Mouse (Mus musculus): ENCODE results near the gene Olfr1508. TPM values are rescaled to one million over a fixed set of nuclear protein-coding genes. Genes with fewer than 3 reads are reported as not detected.

The Olfr1508 gene
- not detected in 2 replicates for polyA plus RNA-seq (2014; fragmentation: Nextera tagmentation; extraction: Ambion mirVana)

DNA sequence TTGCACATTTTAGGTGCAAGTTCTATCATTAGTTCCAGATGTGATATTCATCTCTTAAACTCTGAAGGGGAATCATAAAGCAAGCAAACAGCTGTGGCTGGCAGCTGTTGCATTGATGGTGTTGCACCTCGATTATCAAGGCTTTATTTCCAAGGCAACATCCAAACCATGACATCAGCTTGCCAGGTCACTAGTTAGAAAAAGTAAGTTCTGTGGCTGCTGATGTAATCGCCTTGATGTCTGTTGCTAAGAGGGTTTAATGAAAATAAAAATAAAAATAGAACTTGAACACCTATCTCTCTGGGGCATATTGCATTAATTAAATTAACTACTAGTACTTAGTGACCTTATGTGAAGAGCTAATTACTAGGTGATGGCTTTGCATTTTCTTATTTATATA is at the start of gene Olfr1508:
Olfr1508 (minus strand) TSS at position 101 of the 400 bp plus-strand sequence.
- Histone ChIP-seq H3K36me3 (ENCODE audit: control insufficient read depth, insufficient read depth, low read length) (no peaks in the 10 kb centered on the region), H3K9ac (ENCODE audit: low read length) (no peak within 1 kb of the TSS), H3K27me3 (ENCODE audit: control insufficient read depth, insufficient read depth, low read length) (no peaks in the 10 kb centered on the region), H3K4me1 (ENCODE audit: control insufficient read depth in 2 of 2, insufficient read depth in 2 of 2, low read length in 2 of 2) (no peaks in the 10 kb centered on the region), H3K4me3 (ENCODE audit: control insufficient read depth in 1 of 2, insufficient read depth in 1 of 2, low read depth in 1 of 2, low read length in 2 of 2) (no peak within 1 kb of the TSS), H3K4me2 (ENCODE audit: low read length) (no peak within 1 kb of the TSS), H3K9me3 (ENCODE audit: control insufficient read depth, low read length) (no peaks in the 10 kb centered on the region), H3K27ac (replicated peaks in 1 of 2; ENCODE audit: control insufficient read depth in 1 of 2, insufficient read depth in 1 of 2, low read depth in 2 of 2, low read length in 2 of 2) (no peak within 1 kb of the TSS)
- 61% methylated on average over 2 of the region's 2 CpGs for WGBS
- no peak for ATAC-seq (ENCODE audit: insufficient number of reproducible peaks, insufficient read depth, low FRiP score, low read depth)

DNA sequence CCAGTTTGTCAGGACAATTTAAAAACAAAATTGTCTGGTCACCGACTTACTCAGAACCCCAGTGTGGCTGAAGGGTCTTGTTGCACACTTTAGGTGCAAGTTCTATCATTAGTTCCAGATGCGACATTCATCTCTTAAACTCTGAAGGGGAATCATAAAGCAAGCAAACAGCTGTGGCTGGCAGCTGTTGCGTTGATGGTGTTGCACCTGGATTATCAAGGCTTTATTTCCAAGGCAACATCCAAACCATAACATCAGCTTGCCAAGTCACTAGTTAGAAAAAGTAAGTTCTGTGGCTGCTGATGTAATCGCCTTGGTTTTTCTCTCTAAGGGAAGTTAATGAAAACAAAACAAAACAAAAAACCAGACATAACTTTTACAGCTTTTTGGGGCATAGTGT is 28.2 kb upstream of the Olfr1508 start, which contains the start of gene Olfr1507:
Olfr1507 (minus strand) TSS at position 234 of the 400 bp plus-strand sequence.
- no peak within 1 kb of the TSS for H3K9ac ChIP-seq (ENCODE audit: low read length)
- no peaks in the 10 kb centered on the region for H3K27me3 ChIP-seq (ENCODE audit: control insufficient read depth, insufficient read depth, low read length)
- H3K36me3 ChIP-seq (ENCODE audit: control insufficient read depth, insufficient read depth, low read length) = no peaks in the 10 kb centered on the region
- no peak for ATAC-seq (ENCODE audit: insufficient number of reproducible peaks, insufficient read depth, low FRiP score, low read depth)
- no peaks in the 10 kb centered on the region for H3K9me3 ChIP-seq (ENCODE audit: control insufficient read depth, low read length)
- no peak within 1 kb of the TSS for H3K4me2 ChIP-seq (ENCODE audit: low read length)
- no peaks in the 10 kb centered on the region for H3K4me1 ChIP-seq (ENCODE audit: control insufficient read depth in 2 of 2, insufficient read depth in 2 of 2, low read length in 2 of 2)
- no peak within 1 kb of the TSS for H3K4me3 ChIP-seq (ENCODE audit: control insufficient read depth in 1 of 2, insufficient read depth in 1 of 2, low read depth in 1 of 2, low read length in 2 of 2)
- no peak within 1 kb of the TSS for H3K27ac ChIP-seq (replicated peaks in 1 of 2; ENCODE audit: control insufficient read depth in 1 of 2, insufficient read depth in 1 of 2, low read depth in 2 of 2, low read length in 2 of 2)
- 76% methylated on average over 4 of the region's 4 CpGs for WGBS

DNA sequence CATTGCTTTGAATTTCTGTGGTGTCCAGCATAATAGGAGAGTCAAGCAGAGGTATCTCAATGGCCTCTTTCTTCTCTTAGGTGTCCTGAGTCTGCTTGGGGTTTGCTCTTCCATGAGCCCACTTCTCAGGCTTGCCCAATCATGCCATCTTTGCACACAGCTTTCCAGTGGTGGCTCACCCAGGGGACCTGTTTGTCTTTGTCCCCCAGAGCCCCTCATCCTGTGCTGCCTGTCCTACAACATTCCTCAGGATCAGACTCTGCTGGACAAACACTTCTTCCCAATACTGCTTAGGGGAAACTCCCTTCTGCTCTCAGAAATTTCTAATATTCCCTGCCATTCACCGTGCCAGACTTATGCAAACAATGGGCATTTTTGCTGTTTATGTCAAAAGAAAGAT is 1.6 kb downstream of the Olfr1508 start:
- WGBS = 71% methylated on average over 1 of the region's 1 CpGs
- H3K4me3 ChIP-seq (ENCODE audit: control insufficient read depth in 1 of 2, insufficient read depth in 1 of 2, low read depth in 1 of 2, low read length in 2 of 2) = no peak overlapping the region

DNA sequence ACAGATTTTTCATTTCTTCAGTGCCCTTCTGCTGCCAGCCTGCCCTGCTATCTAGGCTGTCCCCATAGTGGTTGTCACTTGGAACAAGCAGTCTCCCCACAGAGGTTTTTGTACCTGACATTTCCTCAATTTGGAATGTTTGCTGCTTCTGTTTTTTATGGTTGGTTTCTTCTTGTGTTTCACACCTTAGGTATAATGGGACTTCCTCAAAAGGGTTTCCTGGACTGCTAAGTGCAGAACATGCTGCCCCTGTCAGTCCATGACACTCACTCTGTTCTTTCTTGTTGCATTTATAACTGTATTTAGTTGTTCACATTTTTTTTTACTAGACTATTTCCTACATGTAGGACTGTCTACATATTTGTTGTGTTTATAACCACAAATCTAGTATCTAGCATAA is 5.4 kb downstream of the Olfr1508 start:
- H3K9ac ChIP-seq (ENCODE audit: low read length) = no peak overlapping the region
- H3K4me1 ChIP-seq (ENCODE audit: control insufficient read depth in 2 of 2, insufficient read depth in 2 of 2, low read length in 2 of 2) = no peaks in the 10 kb centered on the region
- H3K27ac ChIP-seq (replicated peaks in 1 of 2; ENCODE audit: control insufficient read depth in 1 of 2, insufficient read depth in 1 of 2, low read depth in 2 of 2, low read length in 2 of 2) = no peak overlapping the region
- H3K27me3 ChIP-seq (ENCODE audit: control insufficient read depth, insufficient read depth, low read length) = no peaks in the 10 kb centered on the region
- H3K4me2 ChIP-seq (ENCODE audit: low read length) = no peak overlapping the region
- no peak overlapping the region for H3K4me3 ChIP-seq (ENCODE audit: control insufficient read depth in 1 of 2, insufficient read depth in 1 of 2, low read depth in 1 of 2, low read length in 2 of 2)
- H3K9me3 ChIP-seq (ENCODE audit: control insufficient read depth, low read length) = peaks cover 3% of the 10 kb centered on the region; the same call in 1 of the 2 replicates
- H3K36me3 ChIP-seq (ENCODE audit: control insufficient read depth, insufficient read depth, low read length) = no peaks in the 10 kb centered on the region
- ATAC-seq (ENCODE audit: insufficient number of reproducible peaks, insufficient read depth, low FRiP score, low read depth) = no peak

More for the DNA sequence above, 1.6 kb downstream of the Olfr1508 start:
- Histone ChIP-seq H3K27ac (replicated peaks in 1 of 2; ENCODE audit: control insufficient read depth in 1 of 2, insufficient read depth in 1 of 2, low read depth in 2 of 2, low read length in 2 of 2) (no peak overlapping the region), H3K27me3 (ENCODE audit: control insufficient read depth, insufficient read depth, low read length) (no peaks in the 10 kb centered on the region), H3K9ac (ENCODE audit: low read length) (no peak overlapping the region), H3K4me2 (ENCODE audit: low read length) (no peak overlapping the region), H3K36me3 (ENCODE audit: control insufficient read depth, insufficient read depth, low read length) (no peaks in the 10 kb centered on the region), H3K9me3 (ENCODE audit: control insufficient read depth, low read length) (no peaks in the 10 kb centered on the region), H3K4me1 (ENCODE audit: control insufficient read depth in 2 of 2, insufficient read depth in 2 of 2, low read length in 2 of 2) (no peaks in the 10 kb centered on the region)
- ATAC-seq (ENCODE audit: insufficient number of reproducible peaks, insufficient read depth, low FRiP score, low read depth) = no peak

DNA sequence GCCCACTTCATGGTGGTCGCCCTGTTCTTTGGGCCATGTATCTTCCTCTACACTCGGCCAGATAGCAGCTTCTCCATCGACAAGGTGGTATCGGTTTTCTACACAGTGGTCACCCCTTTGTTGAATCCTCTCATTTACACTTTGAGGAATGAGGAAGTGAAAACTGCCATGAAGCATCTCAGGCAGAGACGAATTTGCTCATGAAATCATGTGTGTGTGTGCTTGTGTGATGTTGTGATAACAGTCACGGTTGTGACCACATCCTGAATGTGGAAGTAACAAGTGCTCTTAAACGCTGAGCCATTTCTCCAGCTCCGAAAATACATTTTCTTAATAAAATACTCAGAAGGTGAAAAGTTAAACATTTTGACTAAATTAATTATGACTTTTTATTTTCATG is 16.2 kb downstream of the Olfr1508 start:
- H3K9ac ChIP-seq (ENCODE audit: low read length) = no peak overlapping the region
- 83% methylated on average over 8 of the region's 8 CpGs for whole genome bisulfite sequencing
- no peak overlapping the region for H3K27ac ChIP-seq (replicated peaks in 1 of 2; ENCODE audit: control insufficient read depth in 1 of 2, insufficient read depth in 1 of 2, low read depth in 2 of 2, low read length in 2 of 2)
- no peaks in the 10 kb centered on the region for H3K36me3 ChIP-seq (ENCODE audit: control insufficient read depth, insufficient read depth, low read length)
- no peaks in the 10 kb centered on the region for H3K9me3 ChIP-seq (ENCODE audit: control insufficient read depth, low read length)
- H3K27me3 ChIP-seq (ENCODE audit: control insufficient read depth, insufficient read depth, low read length) = no peaks in the 10 kb centered on the region
- H3K4me2 ChIP-seq (ENCODE audit: low read length) = no peak overlapping the region
- H3K4me3 ChIP-seq (ENCODE audit: control insufficient read depth in 1 of 2, insufficient read depth in 1 of 2, low read depth in 1 of 2, low read length in 2 of 2) = no peak overlapping the region
- no peak for ATAC-seq (ENCODE audit: insufficient number of reproducible peaks, insufficient read depth, low FRiP score, low read depth)
- no peaks in the 10 kb centered on the region for H3K4me1 ChIP-seq (ENCODE audit: control insufficient read depth in 2 of 2, insufficient read depth in 2 of 2, low read length in 2 of 2)

DNA sequence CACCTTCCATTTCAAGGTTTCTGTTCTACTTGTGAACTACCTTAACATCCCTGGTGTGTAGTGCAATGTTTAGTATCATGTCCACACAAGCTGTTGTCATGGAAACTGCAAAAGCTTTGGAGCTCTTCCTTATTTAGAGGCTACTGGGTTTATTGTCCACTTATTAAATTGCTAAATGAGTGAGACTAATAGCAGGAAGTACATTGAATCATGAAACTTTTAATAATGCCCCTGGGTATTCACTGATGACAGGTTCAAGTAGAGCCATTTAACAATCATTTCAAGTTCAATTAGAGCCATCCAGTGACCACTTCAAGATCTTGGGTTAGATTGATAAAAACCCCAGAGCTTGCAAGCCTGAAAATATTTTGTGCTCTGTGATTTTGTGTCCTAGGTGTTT is 24.6 kb downstream of the Olfr1508 start, which contains the start of gene Olfr1509:
Olfr1509 (plus strand) TSS at position 301 of the 400 bp plus-strand sequence.
- Histone ChIP-seq H3K27ac (replicated peaks in 1 of 2; ENCODE audit: control insufficient read depth in 1 of 2, insufficient read depth in 1 of 2, low read depth in 2 of 2, low read length in 2 of 2) (no peak within 1 kb of the TSS), H3K36me3 (ENCODE audit: control insufficient read depth, insufficient read depth, low read length) (no peaks in the 10 kb centered on the region)
- no peak for ATAC-seq (ENCODE audit: insufficient number of reproducible peaks, insufficient read depth, low FRiP score, low read depth)

DNA sequence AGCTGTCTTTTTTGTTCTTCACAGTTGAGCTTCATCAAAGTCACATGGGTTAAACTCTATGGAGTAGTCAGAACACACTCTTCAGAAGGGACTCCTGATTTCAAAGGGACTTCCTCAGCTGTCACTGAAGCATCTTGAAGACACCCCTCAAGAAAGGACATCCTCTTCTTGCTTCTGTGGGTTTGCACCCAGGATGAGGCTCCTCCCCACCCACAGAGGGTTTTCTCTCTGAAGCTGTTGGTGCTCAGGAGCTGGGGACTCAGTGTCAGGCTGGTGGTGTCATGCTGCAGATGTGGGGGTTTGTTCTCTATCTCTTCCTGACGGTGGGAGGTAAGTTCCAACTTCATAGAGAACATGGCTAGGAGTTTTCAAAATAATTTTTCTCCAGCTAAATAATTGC is 39.6 kb downstream of the Olfr1508 start:
- H3K4me1 ChIP-seq (ENCODE audit: control insufficient read depth in 2 of 2, insufficient read depth in 2 of 2, low read length in 2 of 2) = no peaks in the 10 kb centered on the region
- H3K4me3 ChIP-seq (ENCODE audit: control insufficient read depth in 1 of 2, insufficient read depth in 1 of 2, low read depth in 1 of 2, low read length in 2 of 2) = no peak overlapping the region
- no peak overlapping the region for H3K27ac ChIP-seq (replicated peaks in 1 of 2; ENCODE audit: control insufficient read depth in 1 of 2, insufficient read depth in 1 of 2, low read depth in 2 of 2, low read length in 2 of 2)
- no peak overlapping the region for H3K9ac ChIP-seq (ENCODE audit: low read length)
- H3K27me3 ChIP-seq (ENCODE audit: control insufficient read depth, insufficient read depth, low read length) = no peaks in the 10 kb centered on the region
- no peaks in the 10 kb centered on the region for H3K36me3 ChIP-seq (ENCODE audit: control insufficient read depth, insufficient read depth, low read length)
- no peak for ATAC-seq (ENCODE audit: insufficient number of reproducible peaks, insufficient read depth, low FRiP score, low read depth)
- 83% methylated on average over 1 of the region's 1 CpGs for WGBS
- H3K9me3 ChIP-seq (ENCODE audit: control insufficient read depth, low read length) = no peaks in the 10 kb centered on the region
- no peak overlapping the region for H3K4me2 ChIP-seq (ENCODE audit: low read length)

More for the DNA sequence above, 24.6 kb downstream of the Olfr1508 start, which contains the start of gene Olfr1509:
- Histone ChIP-seq H3K4me3 (ENCODE audit: control insufficient read depth in 1 of 2, insufficient read depth in 1 of 2, low read depth in 1 of 2, low read length in 2 of 2) (no peak within 1 kb of the TSS), H3K4me2 (ENCODE audit: low read length) (no peak within 1 kb of the TSS), H3K27me3 (ENCODE audit: control insufficient read depth, insufficient read depth, low read length) (no peaks in the 10 kb centered on the region), H3K9ac (ENCODE audit: low read length) (no peak within 1 kb of the TSS), H3K9me3 (ENCODE audit: control insufficient read depth, low read length) (no peaks in the 10 kb centered on the region), H3K4me1 (ENCODE audit: control insufficient read depth in 2 of 2, insufficient read depth in 2 of 2, low read length in 2 of 2) (no peaks in the 10 kb centered on the region)

DNA sequence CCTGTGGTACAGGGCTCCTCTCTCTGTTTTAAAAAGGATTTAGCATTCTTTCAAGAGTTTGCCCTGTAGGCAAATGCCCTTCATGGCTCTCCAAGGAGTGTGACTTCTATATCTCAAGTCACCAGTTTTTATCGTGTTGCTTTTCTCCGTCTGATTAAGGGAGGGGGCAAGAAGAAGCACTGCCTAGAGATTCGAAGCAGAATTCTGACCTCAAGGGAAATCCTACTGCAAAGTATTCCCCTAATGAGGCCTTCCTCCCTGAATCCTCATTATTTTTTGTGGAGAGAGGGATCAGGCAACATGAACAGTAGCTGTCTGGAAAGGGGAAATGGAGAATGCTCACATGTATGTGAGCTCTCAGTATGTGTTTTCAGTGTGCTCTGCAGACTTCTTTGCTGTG is 53.0 kb downstream of the Olfr1508 start, which contains the start of gene Olfr1510:
Olfr1510 (minus strand) TSS at position 101 of the 400 bp plus-strand sequence.
- 88% methylated on average over 3 of the region's 3 CpGs for WGBS
- H3K27ac ChIP-seq (replicated peaks in 1 of 2; ENCODE audit: control insufficient read depth in 1 of 2, insufficient read depth in 1 of 2, low read depth in 2 of 2, low read length in 2 of 2) = no peak within 1 kb of the TSS
- no peaks in the 10 kb centered on the region for H3K9me3 ChIP-seq (ENCODE audit: control insufficient read depth, low read length)
- H3K27me3 ChIP-seq (ENCODE audit: control insufficient read depth, insufficient read depth, low read length) = no peaks in the 10 kb centered on the region
- no peak within 1 kb of the TSS for H3K4me2 ChIP-seq (ENCODE audit: low read length)
- no peak for ATAC-seq (ENCODE audit: insufficient number of reproducible peaks, insufficient read depth, low FRiP score, low read depth)
- no peaks in the 10 kb centered on the region for H3K36me3 ChIP-seq (ENCODE audit: control insufficient read depth, insufficient read depth, low read length)
- no peak within 1 kb of the TSS for H3K9ac ChIP-seq (ENCODE audit: low read length)
- H3K4me1 ChIP-seq (ENCODE audit: control insufficient read depth in 2 of 2, insufficient read depth in 2 of 2, low read length in 2 of 2) = no peaks in the 10 kb centered on the region
- H3K4me3 ChIP-seq (ENCODE audit: control insufficient read depth in 1 of 2, insufficient read depth in 1 of 2, low read depth in 1 of 2, low read length in 2 of 2) = no peak within 1 kb of the TSS

Measured in heart, embryonic 14.5 days (tissue).